Mouse (Mus musculus): ENCODE data around the gene Gm17509.

GRCm38 (mm10) chr13:117215481-117215880 is 5.4 kb downstream of the Gm17509 start:
- no peak for TF ChIP-seq CTCF (IDR thresholded peaks at IDR 0.05; ENCODE audit: low read depth)
- TF ChIP-seq EP300 (optimal IDR thresholded peaks at IDR 0.05) = no peak
